Mouse (Mus musculus) mesoderm, embryonic 11.5 days (tissue): ENCODE data around the gene 0610030E20Rik.

Experiments
- DNase-seq: peaks from one replicate; pipeline ENCODE4 v3.0.0-alpha.2; 2012; ENCODE audit warnings: low read depth, low spot score

0610030E20Rik gene

DNA sequence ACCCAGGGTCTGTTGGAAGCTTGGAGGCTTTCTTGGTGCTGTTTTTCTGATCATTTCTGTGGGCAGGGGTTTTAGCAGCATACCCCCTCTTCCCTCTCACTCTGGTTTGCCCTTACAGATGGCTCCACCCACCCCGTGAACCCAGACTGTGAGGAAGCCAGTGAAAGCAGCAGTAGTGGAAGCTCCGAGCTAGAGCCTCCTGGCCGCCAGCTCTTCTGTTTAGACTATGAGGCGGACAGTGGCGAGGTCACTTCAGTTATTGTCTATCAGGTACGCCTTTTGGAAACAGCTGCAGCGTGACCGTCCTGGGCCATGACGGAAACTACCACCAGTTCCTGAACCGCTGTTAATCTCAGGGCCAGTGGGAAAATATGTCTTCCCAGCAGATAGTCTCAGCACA lies 1.3 kb downstream of the 0610030E20Rik start:
- no peak for DNase-seq

DNA sequence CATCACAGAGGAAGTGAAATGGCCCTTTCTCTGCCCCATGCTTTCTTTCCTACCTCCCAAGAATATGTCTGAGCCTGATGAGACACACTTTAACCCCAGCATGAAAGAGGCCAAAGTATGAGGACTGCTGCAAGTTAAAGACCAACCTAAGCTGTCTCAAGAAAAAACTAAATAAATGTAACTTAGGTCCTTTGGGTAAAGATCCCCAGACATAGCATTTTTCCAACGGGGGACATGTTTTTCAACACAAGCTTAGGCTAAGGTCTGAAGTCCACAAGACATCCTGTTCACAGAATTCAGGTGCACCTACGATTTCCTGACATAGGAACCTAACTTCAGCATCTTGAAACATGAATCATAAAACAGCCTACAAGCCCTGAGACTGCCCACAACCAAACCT lies 3.1 kb downstream of the 0610030E20Rik start:
- DNase-seq: no peak

DNA sequence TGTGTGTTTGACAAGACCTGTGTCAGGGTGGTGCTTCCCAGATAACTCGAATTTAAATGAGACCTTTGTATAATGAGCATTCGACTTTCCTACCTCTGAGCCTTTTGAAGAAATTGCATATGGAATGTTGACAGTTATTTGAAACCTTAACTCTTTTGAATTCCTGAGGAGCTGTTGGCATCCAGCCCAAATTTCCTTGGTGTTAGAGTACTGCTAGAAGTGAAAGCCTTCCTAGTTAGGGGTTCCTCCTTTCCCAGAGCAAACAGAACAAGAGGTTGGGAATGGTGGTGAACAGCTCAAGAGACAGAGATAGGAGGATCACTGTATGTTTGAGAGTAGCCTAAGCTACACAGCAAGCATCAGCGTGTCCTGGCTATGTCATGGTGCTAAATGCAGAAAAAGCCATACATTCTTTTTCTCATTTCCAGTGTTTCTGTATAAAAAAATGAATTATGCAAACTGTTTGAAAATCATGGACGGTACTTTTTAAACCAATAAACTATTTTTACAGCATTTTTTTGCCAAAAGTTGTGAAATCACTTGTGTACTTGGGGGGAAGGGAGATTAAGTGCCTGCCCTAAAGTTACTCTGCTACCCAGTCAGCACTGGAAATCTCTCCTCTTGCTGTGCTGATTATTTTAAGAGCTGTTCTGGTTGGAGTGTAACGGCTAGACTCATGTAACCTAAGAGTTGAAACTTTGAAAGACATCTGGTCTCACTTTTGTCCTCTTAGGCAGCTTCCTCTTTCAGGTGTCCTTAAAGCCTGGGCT lies 5.7 kb downstream of the 0610030E20Rik start:
- no peak for DNase-seq

DNA sequence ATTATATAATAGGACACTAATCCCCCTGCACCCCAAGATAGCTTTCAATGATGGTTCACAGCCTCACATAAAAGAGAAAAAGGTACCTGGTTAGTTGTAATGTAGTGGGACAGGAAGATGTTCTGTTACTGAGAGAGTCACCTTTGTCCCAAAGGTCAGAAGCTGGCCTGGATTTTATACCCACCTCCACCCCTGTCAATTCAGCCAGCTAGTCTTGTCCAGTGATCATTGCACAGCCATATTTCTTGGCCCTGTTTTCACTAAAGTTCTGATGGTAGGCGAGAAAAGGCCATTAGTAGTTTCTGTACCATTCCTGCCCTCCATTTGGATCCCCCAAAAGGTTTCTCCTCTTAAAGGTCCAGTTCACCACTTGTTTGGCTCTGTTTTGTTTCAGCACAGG lies 6.9 kb downstream of the 0610030E20Rik start:
- no peak for DNase-seq

DNA sequence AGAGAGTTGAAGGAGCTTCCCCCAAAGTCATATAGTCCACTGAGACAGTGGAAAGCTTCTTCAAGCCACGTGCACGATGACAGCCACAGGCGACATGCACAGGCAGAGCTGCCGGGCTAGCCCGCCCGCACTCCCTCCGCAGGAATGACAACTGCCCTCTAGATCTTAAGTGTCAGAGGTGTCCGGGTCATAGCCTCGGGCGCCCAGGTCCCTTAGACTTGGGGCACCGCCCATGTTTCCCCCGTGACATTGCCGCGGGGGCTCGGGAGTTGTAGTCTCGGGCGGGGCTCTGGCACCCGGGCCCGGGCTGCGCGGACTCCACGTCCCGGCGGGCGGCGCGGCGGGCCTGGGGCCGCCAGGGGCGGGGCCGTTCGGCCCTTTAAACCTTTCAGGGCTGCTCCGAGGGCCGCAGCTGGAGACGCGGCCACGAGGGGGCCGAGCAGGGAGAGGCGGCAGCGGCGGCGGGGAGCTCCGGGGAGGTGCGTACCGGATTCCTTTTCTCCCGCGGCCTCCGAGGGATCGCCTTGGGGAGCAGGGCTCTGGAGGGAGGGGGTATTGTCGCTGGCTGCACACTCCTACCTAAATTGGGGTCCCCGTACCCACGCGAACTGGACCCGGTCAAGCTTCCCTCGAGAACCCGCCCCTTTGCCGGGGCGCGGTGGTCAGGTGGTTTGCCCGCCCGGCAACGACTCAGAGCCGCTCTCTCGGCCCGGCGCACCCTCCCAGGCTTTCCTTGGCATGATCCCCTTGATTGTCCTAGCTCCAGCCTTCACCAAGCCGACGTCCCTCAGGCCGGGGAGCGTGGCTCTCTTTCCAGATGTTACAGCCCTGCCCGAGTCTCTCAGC lies 8.2 kb downstream of the 0610030E20Rik start, which contains the start of gene Tmem150a:
TSS of gene Tmem150a (plus strand) at position 382 of the 846 bp plus-strand sequence.
- DNase-seq: peak; percentile 69

DNA sequence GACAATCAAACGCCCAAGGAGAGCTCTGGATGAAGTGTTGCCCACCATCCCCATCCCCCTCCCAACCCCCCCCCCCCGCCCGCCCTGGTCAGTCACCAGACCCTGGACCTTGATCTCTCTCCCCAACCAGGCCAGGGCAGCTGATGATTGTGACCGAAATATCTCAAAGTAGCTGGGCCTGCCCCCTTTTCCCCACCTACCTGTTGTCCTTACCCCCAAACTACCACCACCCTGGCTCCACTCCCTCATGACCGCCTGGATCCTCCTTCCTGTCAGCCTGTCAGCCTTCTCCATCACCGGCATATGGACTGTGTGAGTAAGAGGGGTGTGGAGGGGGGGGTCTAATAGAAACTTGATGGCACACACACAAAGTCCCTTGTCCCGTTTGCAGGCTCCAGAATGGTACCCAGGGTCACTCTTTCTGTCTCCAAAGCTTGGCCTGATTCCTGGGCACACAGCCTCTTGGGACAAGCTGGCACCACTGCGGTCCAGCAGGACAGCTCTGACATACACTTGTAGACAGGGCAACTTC lies 8.9 kb downstream of the 0610030E20Rik start:
- DNase-seq: no peak

DNA sequence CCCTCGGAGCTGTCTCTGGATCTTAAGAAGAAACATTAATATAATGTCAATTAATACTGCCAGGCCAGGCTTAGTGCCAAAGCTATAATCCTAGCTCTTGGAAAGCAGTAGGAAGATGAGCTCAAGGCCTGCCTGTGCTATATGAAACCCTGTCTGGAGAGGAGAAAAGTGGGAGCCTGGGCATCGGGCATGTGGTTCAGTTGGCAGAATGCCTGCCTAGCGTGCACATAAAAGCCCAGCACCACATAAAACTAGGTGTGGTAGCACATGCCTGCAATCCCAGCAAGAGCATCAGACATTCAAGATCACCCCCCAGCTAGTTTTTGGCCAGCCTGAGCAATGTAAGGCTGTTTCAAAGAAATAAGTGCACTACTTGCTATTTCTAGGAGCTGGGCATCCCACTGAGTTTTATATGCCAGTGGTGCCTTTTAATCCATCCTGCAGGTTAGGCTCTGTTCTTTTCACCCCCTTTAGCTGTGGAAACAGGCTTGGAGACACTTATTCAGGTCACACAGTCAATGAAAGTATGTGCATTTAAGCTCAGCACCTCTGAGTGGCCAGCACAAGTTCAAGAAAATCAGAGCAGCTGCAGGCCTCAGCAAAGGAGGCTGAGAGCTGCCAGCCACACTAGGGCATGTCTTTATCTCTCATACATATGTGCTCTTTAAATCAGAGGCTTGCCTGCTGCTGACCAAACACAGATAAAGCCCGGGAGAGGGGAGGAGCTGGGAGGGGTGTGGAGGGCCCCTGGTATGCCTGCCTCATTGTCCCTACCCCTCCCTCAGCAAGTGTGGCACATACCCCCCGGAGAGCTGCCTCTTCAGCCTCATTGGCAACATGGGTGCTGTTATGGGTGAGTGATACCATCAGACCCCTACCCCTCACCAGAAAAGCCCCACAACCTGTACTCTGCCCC lies 10.3 kb downstream of the 0610030E20Rik start:
- DNase-seq: no peak

DNA sequence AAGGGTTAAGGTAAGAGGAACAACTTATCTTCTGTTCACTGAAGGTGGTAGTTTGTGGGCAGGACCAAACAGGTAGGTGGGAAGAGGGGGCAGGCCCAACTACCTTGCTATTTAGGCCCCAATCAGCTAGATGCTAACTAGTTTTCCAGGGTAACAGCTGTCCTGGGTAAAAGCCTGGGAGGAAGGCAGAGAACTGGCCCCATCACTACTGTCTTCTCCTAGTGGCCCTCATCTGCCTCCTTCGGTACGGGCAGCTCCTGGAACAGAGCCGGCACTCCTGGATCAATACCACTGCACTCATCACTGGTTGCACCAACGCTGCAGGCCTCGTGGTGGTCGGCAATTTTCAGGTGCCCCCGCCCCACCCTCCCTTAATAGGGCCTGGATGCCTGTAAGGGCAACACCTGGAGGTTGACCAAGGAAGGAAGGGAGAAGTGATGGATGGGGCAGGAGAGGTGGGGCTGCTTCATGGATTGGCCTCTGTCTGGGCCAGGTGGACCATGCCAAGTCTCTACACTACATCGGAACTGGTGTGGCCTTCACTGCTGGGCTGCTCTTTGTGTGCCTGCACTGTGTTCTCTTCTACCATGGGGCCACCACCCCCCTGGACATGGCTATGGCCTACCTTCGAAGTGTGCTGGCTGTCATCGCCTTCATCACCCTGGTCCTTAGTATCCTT lies 11.1 kb downstream of the 0610030E20Rik start:
- DNase-seq: no peak

DNA sequence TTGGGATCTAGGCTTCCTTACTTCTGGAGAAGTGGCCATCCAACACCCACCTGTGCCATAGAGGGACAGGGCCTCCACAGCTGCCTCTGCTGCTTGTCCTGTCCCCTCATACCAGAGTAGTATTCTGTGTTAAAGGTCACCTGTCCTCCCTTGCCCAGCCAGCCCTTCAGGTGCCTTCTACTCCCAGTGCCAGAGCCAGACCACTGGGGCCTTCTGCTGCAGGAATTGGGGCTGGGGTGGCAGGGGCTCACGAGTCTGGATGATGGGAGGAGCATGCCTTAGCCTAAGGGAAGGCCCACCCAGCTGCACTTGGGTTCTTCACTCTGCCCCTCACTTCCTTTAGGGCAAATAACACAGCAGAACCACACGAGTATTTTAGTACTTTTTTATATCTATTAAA lies 12.2 kb downstream of the 0610030E20Rik start:
- DNase-seq: no peak

DNA sequence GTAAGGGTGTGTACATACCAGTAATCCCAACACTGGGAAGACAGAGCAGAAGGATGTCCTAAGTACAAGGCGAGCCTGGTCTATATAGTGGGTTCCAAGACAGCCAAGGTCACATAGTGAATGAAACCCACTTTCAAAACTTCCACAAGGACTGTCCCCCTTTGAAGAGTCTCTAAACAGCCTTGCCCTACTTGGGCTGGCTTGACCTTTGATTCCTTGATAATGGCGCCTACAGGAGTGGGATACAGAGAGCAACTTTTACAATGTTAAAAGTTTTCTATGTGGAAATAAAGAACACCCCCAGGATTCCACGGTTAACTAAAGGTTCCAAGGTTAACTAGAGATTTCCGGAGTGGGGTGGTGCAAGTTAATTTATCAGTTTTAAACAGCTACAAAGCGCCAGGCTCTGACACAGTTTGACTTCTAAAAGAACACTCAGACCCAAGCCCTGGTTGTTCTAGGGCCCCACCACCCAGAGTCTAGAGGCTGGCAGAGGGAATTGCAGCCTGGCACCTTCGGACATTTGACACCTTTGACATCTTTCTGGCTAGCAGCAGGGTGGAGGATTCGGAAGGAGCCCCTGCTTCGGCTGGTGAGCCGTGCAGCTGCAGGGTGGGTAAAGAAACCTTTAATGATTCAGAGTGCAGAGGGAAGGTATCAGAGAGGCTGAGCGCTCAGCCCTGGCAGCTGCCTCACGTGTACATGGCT lies 12.9 kb downstream of the 0610030E20Rik start:
- no peak for DNase-seq

DNA sequence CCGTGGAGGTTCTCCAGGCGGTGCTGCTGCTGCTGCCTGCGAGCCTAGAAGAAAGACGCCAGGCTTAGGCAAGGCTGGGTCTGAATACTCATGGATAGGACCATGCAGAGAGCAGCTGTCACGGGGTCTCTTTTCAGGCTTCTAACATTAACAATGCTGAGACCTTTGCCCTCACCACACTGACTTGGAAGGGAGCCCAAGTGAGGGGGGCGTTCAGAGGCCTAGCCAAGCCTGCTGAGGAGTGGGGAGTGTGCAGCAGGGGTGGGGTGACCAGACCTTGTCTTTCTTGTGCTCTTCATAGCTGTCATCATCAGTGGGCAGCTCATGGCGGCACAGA lies 13.4 kb downstream of the 0610030E20Rik start:
- no peak for DNase-seq

DNA sequence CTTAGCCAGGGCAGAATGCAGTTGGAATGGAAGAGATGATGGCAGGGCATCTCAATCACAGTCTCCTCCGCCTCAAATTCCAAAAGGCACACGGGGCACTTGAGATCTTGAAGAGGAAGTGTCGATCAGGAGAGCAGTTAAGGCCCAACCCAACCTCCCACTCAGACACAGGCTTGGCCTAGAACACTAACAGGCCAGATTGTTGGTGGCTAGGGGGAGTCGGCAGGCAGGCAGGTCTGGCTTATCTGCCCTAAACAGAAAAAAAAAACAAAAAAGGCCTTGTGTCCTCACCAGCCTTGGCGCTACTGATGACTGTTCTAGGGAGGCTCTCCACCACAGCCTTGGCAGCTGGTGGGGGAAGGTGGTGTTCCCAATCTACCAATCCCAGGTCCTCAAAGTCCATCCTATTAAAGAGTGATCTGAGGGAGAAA lies 14.0 kb downstream of the 0610030E20Rik start:
- no peak for DNase-seq

DNA sequence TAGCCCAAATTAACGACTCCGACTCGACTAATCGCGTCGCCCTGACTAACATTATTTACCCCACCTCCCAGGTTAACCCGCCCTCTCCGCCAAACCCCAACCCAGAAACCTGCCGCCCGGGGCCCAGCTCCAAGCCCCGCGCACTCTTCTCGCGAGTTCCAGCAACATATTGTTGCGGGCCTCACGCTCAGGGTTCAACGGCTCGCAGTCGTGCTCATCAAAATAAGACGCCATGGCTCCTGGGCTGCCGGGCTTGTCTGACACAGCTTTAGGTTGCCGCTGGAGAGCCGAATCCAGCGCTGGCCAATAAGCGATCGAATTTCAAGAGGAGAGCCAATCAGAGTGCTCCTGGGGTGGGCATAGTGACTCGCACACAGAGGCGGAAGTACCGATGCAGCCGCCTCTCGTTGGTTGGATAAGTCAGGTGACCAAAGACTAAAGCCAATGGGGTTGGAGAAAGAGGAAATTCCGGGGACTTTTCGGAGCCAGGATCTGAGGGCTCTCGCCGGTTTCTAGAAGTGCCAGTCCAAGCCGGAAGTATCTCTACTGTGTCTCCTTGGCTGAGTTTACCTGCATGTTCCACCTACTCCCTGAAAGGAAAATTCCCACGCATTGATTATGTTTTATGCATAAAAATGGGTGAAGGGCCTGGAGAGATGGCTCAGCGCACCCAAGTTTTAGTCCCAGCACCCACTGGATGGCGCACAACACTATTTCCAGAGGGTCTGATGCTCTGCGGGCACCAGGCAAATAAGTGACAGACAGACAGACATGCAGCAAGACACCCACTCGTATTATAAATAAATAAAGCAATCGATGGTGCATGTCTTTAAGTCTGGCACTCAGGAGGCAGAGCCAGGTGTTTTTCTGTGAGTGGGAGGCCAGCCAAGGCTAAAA lies 15.3 kb downstream of the 0610030E20Rik start:
- DNase-seq: peak; percentile 96

DNA sequence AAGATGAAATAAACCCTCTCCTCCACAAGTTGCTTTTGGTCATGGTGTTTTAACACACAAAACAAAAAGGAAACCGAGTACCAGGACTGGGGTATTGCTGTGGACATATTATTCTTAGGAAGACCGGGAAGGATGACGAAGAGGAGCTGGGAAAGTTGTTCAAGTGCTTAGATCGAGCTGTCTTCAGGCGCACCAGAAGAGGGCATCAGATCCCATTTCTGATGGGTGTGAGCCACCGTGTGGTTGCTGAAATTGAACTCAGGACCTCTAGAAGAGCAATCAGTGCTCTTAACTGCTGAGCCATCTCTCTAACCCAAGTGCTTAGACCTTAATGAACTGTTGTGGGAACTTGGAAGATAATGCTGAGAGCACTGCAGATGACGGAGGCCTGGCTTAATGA lies 16.9 kb downstream of the 0610030E20Rik start:
- no peak for DNase-seq

DNA sequence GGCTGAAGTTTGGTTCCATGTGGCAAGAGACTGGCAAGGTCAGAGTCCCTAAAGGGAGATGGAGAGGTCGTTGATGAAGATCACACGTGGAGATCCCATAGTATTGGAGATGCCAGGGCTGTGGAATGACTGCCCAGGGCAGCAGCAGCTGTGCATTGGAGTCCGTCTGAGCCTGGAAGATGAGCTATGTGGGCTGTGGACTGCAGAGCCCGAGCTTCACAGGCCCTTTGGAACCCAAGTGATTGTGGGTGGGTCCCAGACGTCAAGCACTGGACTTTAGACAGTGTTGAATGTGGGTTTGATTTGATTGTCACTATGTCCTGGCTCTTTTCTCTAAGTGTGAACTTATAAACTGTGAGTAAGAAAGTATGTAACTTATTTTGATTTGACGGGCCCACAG lies 17.9 kb downstream of the 0610030E20Rik start:
- no peak for DNase-seq

DNA sequence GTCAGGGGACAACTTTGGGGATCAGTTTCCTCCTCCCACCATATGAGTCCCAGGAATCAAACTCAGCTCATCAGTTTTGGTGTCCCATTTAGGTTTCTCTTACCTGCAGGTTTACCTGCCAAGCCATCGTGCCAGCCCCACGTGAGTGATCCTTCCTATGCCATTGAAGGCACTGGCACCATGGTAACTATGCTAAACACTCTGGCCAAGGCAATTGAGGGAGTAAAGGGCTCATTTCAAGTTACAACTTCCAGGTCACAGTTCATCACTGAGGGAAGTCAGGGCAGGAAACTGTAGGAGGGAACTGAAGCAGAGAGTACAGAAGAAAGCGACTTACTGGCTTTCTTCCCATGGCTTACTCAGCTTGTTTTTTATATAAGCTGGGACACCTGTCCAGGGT lies 19.2 kb downstream of the 0610030E20Rik start:
- DNase-seq: no peak

DNA sequence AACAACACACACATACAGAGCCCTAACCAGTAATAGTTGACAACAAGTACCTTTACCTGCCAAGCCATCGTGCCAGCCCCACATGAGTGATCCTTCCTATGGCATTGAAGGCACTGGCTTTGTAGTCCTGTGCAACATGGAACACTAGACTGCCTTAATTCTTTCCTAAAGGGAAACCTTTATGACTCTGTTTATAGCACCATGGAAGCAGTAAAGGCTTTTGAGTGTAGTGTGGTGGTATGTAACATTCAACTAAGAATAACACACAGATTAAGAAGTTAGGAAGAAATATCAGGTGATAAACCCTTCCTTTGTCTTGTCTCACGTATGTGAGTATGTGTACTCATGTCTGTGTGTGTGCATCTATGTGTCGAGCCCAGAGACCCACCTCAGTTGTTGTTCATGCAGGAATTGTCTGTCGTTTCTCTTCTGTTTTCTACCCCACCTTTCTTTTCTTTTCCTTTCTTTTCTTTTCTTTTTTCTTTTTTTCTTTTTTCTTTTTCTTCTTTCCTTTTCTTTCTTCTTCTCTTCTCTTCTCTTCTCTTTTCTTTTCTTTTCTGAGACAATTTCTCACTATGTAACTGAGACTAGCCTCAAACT lies 19.8 kb downstream of the 0610030E20Rik start, which contains the start of gene Rnf181:
TSS of gene Rnf181 (minus strand) at position 113 of the 600 bp plus-strand sequence.
- no peak for DNase-seq

DNA sequence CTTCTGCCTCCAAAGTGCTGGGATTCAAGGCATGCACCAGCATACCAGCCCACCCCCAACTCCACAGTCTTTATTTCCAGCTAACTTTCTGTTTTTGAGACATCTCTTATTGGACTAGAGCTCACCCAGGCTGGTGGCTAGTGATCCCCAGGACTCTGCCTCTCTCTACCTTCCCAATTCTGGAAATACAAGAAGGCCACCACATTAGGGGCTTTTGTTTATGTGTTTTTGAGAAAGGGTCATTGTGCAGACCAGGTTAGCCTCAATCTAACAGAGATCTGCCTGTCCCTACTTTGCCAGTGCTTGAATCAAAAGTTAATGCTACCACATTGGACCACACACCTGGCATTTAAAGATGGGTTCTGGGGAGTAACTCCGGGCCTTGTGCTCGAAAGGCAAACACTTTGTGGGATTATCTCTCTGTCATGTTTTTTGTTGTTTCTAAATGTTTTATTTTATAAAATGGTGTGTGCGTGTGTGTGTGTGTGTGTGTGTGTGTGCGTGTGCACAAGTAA lies 20.4 kb downstream of the 0610030E20Rik start:
- no peak for DNase-seq

DNA sequence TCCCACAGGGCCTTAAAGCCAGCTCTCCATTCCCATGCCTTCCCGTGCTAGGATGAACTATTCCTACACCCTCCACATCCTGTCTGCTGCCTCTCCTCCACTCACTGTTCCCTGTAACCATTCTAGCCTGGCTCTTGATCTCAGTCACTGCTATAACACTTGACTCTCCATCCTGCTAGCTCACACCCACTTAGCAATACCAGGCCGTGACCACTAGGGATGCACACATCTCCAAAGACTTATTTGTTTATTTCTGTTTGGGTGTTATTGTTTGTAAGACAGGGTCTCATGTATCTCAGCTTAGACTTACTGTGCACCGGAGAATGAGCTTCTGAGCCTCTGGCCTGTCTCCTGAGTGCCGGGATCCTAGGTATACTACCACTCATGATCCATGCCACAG lies 22.4 kb downstream of the 0610030E20Rik start:
- no peak for DNase-seq
